Mouse (Mus musculus) MEL (cell line): Measurements from ENCODE around the gene Spata45. TPM values are rescaled to one million over a fixed set of nuclear protein-coding genes. Genes with fewer than 3 reads are reported as not detected.

Source experiments
- DNase-seq: peaks from one replicate; pipeline ENCODE4 v3.0.0; 2011; ENCODE audit warnings: low read depth, low spot score
- H3K27ac ChIP-seq: 2 replicates; pipeline ENCODE4 v1.5.1; 2012; ENCODE audit warnings: low read depth, mild to moderate bottlenecking, control low read depth, low read length, moderate library complexity; ENCODE audit not compliant: control insufficient read depth
- H3K27me3 ChIP-seq, 2 experiments: fragments of 150-350 bp in 1 of 2; sonication (generic) in 1 of 2; 2 replicates each; pipeline ENCODE4 v1.6.1; 2012; ENCODE audit warnings: low read length in 2 of 2, mild to moderate bottlenecking in 2 of 2, improper control_type of control experiment in 1 of 2, moderate library complexity in 1 of 2; ENCODE audit not compliant: insufficient read depth in 2 of 2, control insufficient read depth in 1 of 2
- H3K36me3 ChIP-seq, 2 experiments: 2 replicates each; pipeline ENCODE4 v1.6.1; 2012 to 2014; ENCODE audit warnings: low read length in 2 of 2, improper control_type of control experiment in 1 of 2, inconsistent platforms in 1 of 2, mild to moderate bottlenecking in 1 of 2; ENCODE audit not compliant: insufficient read depth in 2 of 2, control insufficient read depth in 1 of 2
- H3K4me1 ChIP-seq, 2 experiments: fragments of 150-350 bp in 1 of 2; sonication (generic) in 1 of 2; 2 replicates each; pipeline ENCODE4 v1.6.1; 2012; ENCODE audit warnings: low read length in 2 of 2, improper control_type of control experiment in 1 of 2, mild to moderate bottlenecking in 1 of 2; ENCODE audit not compliant: insufficient read depth in 2 of 2, control insufficient read depth in 1 of 2
- H3K4me3 ChIP-seq, 2 experiments: fragments of 150-350 bp in 1 of 2; sonication (generic) in 1 of 2; 2 replicates each; pipeline ENCODE4 v1.5.1; 2012; ENCODE audit warnings: low read depth in 2 of 2, low read length in 2 of 2, mild to moderate bottlenecking in 2 of 2, moderate library complexity in 2 of 2, control low read depth in 1 of 2, improper control_type of control experiment in 1 of 2; ENCODE audit not compliant: control insufficient read depth in 1 of 2, insufficient read depth in 1 of 2
- H3K79me2 ChIP-seq: 2 replicates; pipeline ENCODE4 v1.6.1; 2012; ENCODE audit warnings: mild to moderate bottlenecking, low read length, moderate library complexity; ENCODE audit not compliant: control insufficient read depth, poor library complexity, insufficient read depth
- H3K9ac ChIP-seq: 2 replicates; pipeline ENCODE4 v1.6.1; 2012; ENCODE audit warnings: low read depth, mild to moderate bottlenecking, control low read depth, low read length, moderate library complexity; ENCODE audit not compliant: control insufficient read depth, poor library complexity, severe bottlenecking
- H3K9me3 ChIP-seq: fragments of 150-350 bp; sonication (generic); replicated peaks from 2 replicates; pipeline ENCODE4 v1.6.1; 2012; ENCODE audit warnings: mild to moderate bottlenecking, low read length, improper control_type of control experiment, moderate library complexity; ENCODE audit not compliant: insufficient read depth
- BHLHE40 ChIP-seq: IDR thresholded peaks from 2 replicates; pipeline ENCODE4 v1.6.1; 2012; ENCODE audit warnings: low read depth, mild to moderate bottlenecking, inconsistent platforms, low read length, improper control_type of control experiment, borderline replicate concordance
- CHD1 ChIP-seq: IDR thresholded peaks from 2 replicates; pipeline ENCODE4 v1.6.1; 2012; ENCODE audit warnings: low read depth, mild to moderate bottlenecking, inconsistent platforms, low read length, improper control_type of control experiment
- CTCF ChIP-seq, 3 experiments: IDR thresholded peaks in 2 of 3; conservative IDR thresholded peaks in 1 of 3; 2 replicates each; pipeline ENCODE4 v1.5.1; 2011 to 2012; ENCODE audit warnings: low read length in 3 of 3, low read depth in 2 of 3, mild to moderate bottlenecking in 2 of 3, improper control_type of control experiment in 1 of 3, inconsistent platforms in 1 of 3, mixed read lengths in 1 of 3, moderate library complexity in 1 of 3; ENCODE audit not compliant: control insufficient read depth in 1 of 3, insufficient read depth in 1 of 3, poor library complexity in 1 of 3, severe bottlenecking in 1 of 3
- GABPA ChIP-seq: IDR thresholded peaks from 2 replicates; pipeline ENCODE4 v1.6.1; 2012; ENCODE audit warnings: low read depth, mild to moderate bottlenecking, inconsistent platforms, low read length, improper control_type of control experiment, moderate library complexity
- GATA1 ChIP-seq: IDR thresholded peaks from 2 replicates; pipeline ENCODE4 v1.6.1; 2011; ENCODE audit warnings: low read depth, low read length, improper control_type of control experiment
- JUND ChIP-seq: IDR thresholded peaks from 2 replicates; pipeline ENCODE4 v1.6.1; 2011; ENCODE audit warnings: low read depth, mild to moderate bottlenecking, improper control_type of control experiment, low read length
- MAFK ChIP-seq: IDR thresholded peaks from 2 replicates; pipeline ENCODE4 v1.6.1; 2011; ENCODE audit warnings: low read depth, mild to moderate bottlenecking, low read length, improper control_type of control experiment, borderline replicate concordance
- MAZ ChIP-seq: IDR thresholded peaks from 2 replicates; pipeline ENCODE4 v1.6.1; 2012; ENCODE audit warnings: low read depth, mild to moderate bottlenecking, inconsistent platforms, low read length, improper control_type of control experiment
- MYB ChIP-seq: IDR thresholded peaks from 2 replicates; pipeline ENCODE4 v1.6.1; 2011; ENCODE audit warnings: mild to moderate bottlenecking, low read depth, low read length, improper control_type of control experiment
- MYC ChIP-seq: IDR thresholded peaks from 2 replicates; pipeline ENCODE4 v1.6.1; 2011; ENCODE audit warnings: low read depth, mild to moderate bottlenecking, low read length, improper control_type of control experiment, moderate library complexity
- NELFE ChIP-seq: IDR thresholded peaks from 2 replicates; pipeline ENCODE4 v1.6.1; 2011; ENCODE audit warnings: low read depth, low read length, improper control_type of control experiment
- POLR2A ChIP-seq, 2 experiments: IDR thresholded peaks; 2 replicates each; pipeline ENCODE4 v1.6.1; 2011 to 2012; ENCODE audit warnings: low read length in 2 of 2, mild to moderate bottlenecking in 2 of 2, control low read depth in 1 of 2, improper control_type of control experiment in 1 of 2, low read depth in 1 of 2, moderate library complexity in 1 of 2; ENCODE audit not compliant: control insufficient read depth in 1 of 2, insufficient read depth in 1 of 2, poor library complexity in 1 of 2
- POLR2AphosphoS2 ChIP-seq: IDR thresholded peaks from 2 replicates; pipeline ENCODE4 v1.6.1; 2011; ENCODE audit warnings: low read length, improper control_type of control experiment
- RAD21 ChIP-seq: IDR thresholded peaks from 2 replicates; pipeline ENCODE4 v1.6.1; 2011; ENCODE audit warnings: mild to moderate bottlenecking, low read depth, low read length, improper control_type of control experiment
- RCOR1 ChIP-seq: IDR thresholded peaks from 2 replicates; pipeline ENCODE4 v1.6.1; 2012; ENCODE audit warnings: low read depth, mild to moderate bottlenecking, inconsistent platforms, low read length, improper control_type of control experiment
- SIN3A ChIP-seq: IDR thresholded peaks from 2 replicates; pipeline ENCODE4 v1.6.1; 2012; ENCODE audit warnings: low read length, improper control_type of control experiment, inconsistent platforms
- SMC3 ChIP-seq: IDR thresholded peaks from 2 replicates; pipeline ENCODE4 v1.6.1; 2011; ENCODE audit warnings: low read depth, low read length, improper control_type of control experiment
- TBP ChIP-seq: IDR thresholded peaks from 2 replicates; pipeline ENCODE4 v1.8.0; 2011; ENCODE audit warnings: low read depth, low read length, improper control_type of control experiment
- TCF12 ChIP-seq: IDR thresholded peaks from 2 replicates; pipeline ENCODE4 v1.6.1; 2014; ENCODE audit warnings: low read depth, mild to moderate bottlenecking, inconsistent platforms, low read length, improper control_type of control experiment, moderate library complexity
- ZC3H11A ChIP-seq: IDR thresholded peaks from 2 replicates; pipeline ENCODE4 v1.6.1; 2012; ENCODE audit warnings: low read depth, mild to moderate bottlenecking, inconsistent platforms, low read length, improper control_type of control experiment
- polyA plus RNA-seq, 2 experiments: library from polyadenylated mRNA; stranded (reverse) in 1 of 2; unstranded in 1 of 2; fragments of >175 nt in 1 of 2; fragments of >200 nt in 1 of 2; gene quantifications; 2 replicates each; pipeline versions ENCODE4 v1.2.1 to v1.2.4; 2012; ENCODE audit warnings: low replicate concordance in 2 of 2, low read depth in 1 of 2; ENCODE audit not compliant: insufficient read length in 2 of 2, insufficient read depth in 1 of 2, missing spikeins in 1 of 2
- total RNA-seq: library from RNA; depleted of rRNA; stranded (reverse); fragments of 300-350 nt; gene quantifications from 2 replicates; pipeline ENCODE4 v1.2.3, GENCODE M21; 2012

Spata45 gene
- total and polyA plus RNA-seq, 3 experiments = 0.75 TPM; not detected in 2

GRCm38 (mm10) chr1:191083230-191083629, 46.8 kb downstream of the Spata45 start (continued):
- TF ChIP-seq MAFK = no peak
- TF ChIP-seq, all 39 proteins: peak for 0

GRCm38 (mm10) chr1:191084951-191085559, 48.6 kb downstream of the Spata45 start:
- Histone ChIP-seq H3K36me3 (peaks cover 13 to 50% of the 10 kb centered on the region in 2 experiments), H3K79me2 (no peaks in the 10 kb centered on the region), H3K9me3 (no peaks in the 10 kb centered on the region), H3K9ac (peak overlapping the region; percentile 34), H3K4me1 (peaks cover 29 to 48% of the 10 kb centered on the region in 2 experiments), H3K4me3 (no peak overlapping the region), H3K27ac (peak overlapping the region; percentile 57), H3K27me3 (no peaks in the 10 kb centered on the region)
- peak; percentile 64 for DNase-seq
- no peak for TF ChIP-seq TCF12
- no peak for TF ChIP-seq MAFK
- TF ChIP-seq MYC = no peak
- TF ChIP-seq GATA1 = no peak
- no peak for TF ChIP-seq RCOR1
- TF ChIP-seq POLR2AphosphoS2 = 0 out of 2 replicates have a peak, but pooled peaks have one; percentile 62
- TF ChIP-seq CHD1 = no peak
- TF ChIP-seq JUND = no peak
- no peak for TF ChIP-seq MAZ
- TF ChIP-seq GABPA = no peak
- no peak for TF ChIP-seq SIN3A
- no peak for TF ChIP-seq NELFE
- TF ChIP-seq MYB = no peak
- peak; percentile 49 for TF ChIP-seq SMC3
- TF ChIP-seq ZC3H11A = no peak
- peak; percentile 27 for TF ChIP-seq RAD21
- TF ChIP-seq BHLHE40 = no peak
- no peak for TF ChIP-seq TBP
- TF ChIP-seq CTCF (IDR thresholded peaks at IDR 0.05 in 2 of 3, conservative IDR thresholded peaks at IDR 0.05 in 1 of 3; ENCODE audit: control insufficient read depth in 1 of 3, insufficient read depth in 1 of 3, low read depth in 2 of 3, low read length in 3 of 3, poor library complexity in 1 of 3, severe bottlenecking in 1 of 3) = peak; percentile 55 to 71 (median 63)

- Histone ChIP-seq H3K4me1 (peaks cover 29 to 49% of the 10 kb centered on the region in 2 experiments), H3K79me2 (no peaks in the 10 kb centered on the region), H3K36me3 (peaks cover 9 to 50% of the 10 kb centered on the region in 2 experiments), H3K27ac (peak overlapping the region; percentile 57), H3K9ac (peak overlapping the region; percentile 34), H3K9me3 (no peaks in the 10 kb centered on the region), H3K27me3 (no peaks in the 10 kb centered on the region), H3K4me3 (no peak overlapping the region)
- DNase-seq = peak; percentile 77
- TF ChIP-seq POLR2AphosphoS2 = peak; percentile 43; the same call in 1 of the 2 replicates
- 0 out of 2 replicates have a peak, but pooled peaks have one; percentile 23 for TF ChIP-seq TBP
- TF ChIP-seq ZC3H11A = no peak
- no peak for TF ChIP-seq GATA1
- TF ChIP-seq POLR2A (IDR thresholded peaks at IDR 0.05; ENCODE audit: control insufficient read depth in 1 of 2, insufficient read depth in 1 of 2, low read depth in 1 of 2, low read length in 2 of 2, poor library complexity in 1 of 2) = 0 out of 4 replicates have a peak, but pooled peaks of 1 of the 2 experiments have one; percentile 30
- 0 out of 2 replicates have a peak, but pooled peaks have one; percentile 15 for TF ChIP-seq MYC
These were observed 49.2 kb downstream of the Spata45 start for GRCm38 (mm10) chr1:191085597-191085996.
